Mouse (Mus musculus) left cerebral cortex, adult 18-20 months (tissue): ENCODE results near the gene Aup1. TPM values are rescaled to one million over a fixed set of nuclear protein-coding genes. Genes with fewer than 3 reads are reported as not detected.

Experiments used
- DNase-seq, 2 experiments: peaks; one replicate each; pipeline ENCODE4 v3.0.0; 2021 to 2022; ENCODE audit warnings: low spot score in 2 of 2, mixed read lengths in 1 of 2
- total RNA-seq, 2 experiments: library from RNA; stranded (reverse); gene quantifications; 2 replicates each; pipeline ENCODE4 v1.2.3; 2021

Gene Aup1
- total RNA-seq, 2 experiments from 2014 or later = 114 to 121 TPM

GRCm38 (mm10) chr6:83068221-83068620 lies 13.9 kb downstream of the Aup1 start:
- no peak for DNase-seq

GRCm38 (mm10) chr6:83068706-83069487 lies 14.6 kb downstream of the Aup1 start:
- DNase-seq = no peak

GRCm38 (mm10) chr6:83069488-83070246 lies 15.3 kb downstream of the Aup1 start:
- no peak for DNase-seq

GRCm38 (mm10) chr6:83070247-83070310 lies 15.8 kb downstream of the Aup1 start, which contains the start of gene Tlx2:
TSS of gene Tlx2 (minus strand) at chr6:83070293.
- DNase-seq = no peak

GRCm38 (mm10) chr6:83070311-83071219 lies 16.2 kb downstream of the Aup1 start:
- no peak for DNase-seq

- DNase-seq = no peak
Observed at GRCm38 (mm10) chr6:83071220-83071619, 16.9 kb downstream of the Aup1 start.

GRCm38 (mm10) chr6:83074979-83075378 lies 20.7 kb downstream of the Aup1 start:
- DNase-seq = no peak

- DNase-seq = peak; percentile 23 to 42
Observed at GRCm38 (mm10) chr6:83077630-83078323, 23.5 kb downstream of the Aup1 start, which contains the start of gene Pcgf1. TSS of gene Pcgf1 (plus strand) at chr6:83077869.

GRCm38 (mm10) chr6:83078324-83078858 lies 24.1 kb downstream of the Aup1 start:
- peak; percentile 100 for DNase-seq

- DNase-seq = no peak
Observed at GRCm38 (mm10) chr6:83080210-83080609, 25.9 kb downstream of the Aup1 start.

GRCm38 (mm10) chr6:83083497-83083896 lies 29.2 kb downstream of the Aup1 start:
- no peak for DNase-seq

GRCm38 (mm10) chr6:83084477-83084876 lies 30.2 kb downstream of the Aup1 start:
- no peak for DNase-seq

- DNase-seq = no peak
Observed at GRCm38 (mm10) chr6:83086121-83087035, 32.1 kb downstream of the Aup1 start, which contains the start of gene Lbx2. TSS of gene Lbx2 (plus strand) at chr6:83086367.

GRCm38 (mm10) chr6:83087205-83087925 lies 33.0 kb downstream of the Aup1 start:
- no peak for DNase-seq

GRCm38 (mm10) chr6:83087926-83088260 lies 33.6 kb downstream of the Aup1 start:
- DNase-seq = no peak

GRCm38 (mm10) chr6:83092416-83093127 lies 38.3 kb downstream of the Aup1 start:
- no peak for DNase-seq

- no peak for DNase-seq
Observed at GRCm38 (mm10) chr6:83095968-83096367, 41.6 kb downstream of the Aup1 start.

- no peak for DNase-seq
Observed at GRCm38 (mm10) chr6:83098411-83098810, 44.1 kb downstream of the Aup1 start.

- peak; percentile 85 to 88 for DNase-seq
Observed at GRCm38 (mm10) chr6:83101316-83101687, 47.0 kb downstream of the Aup1 start, which contains the start of the genes Ccdc142 and Gm42688. TSS of gene Ccdc142 (plus strand) at chr6:83101601. TSS of gene Gm42688 (plus strand) at chr6:83101617.
